Mouse (Mus musculus) cerebellum, postnatal 14 days (tissue): ENCODE results near the gene Arg2.
"Not testable (repeated sequence)": the region's sequence is repeated elsewhere in the genome, so short reads cannot be mapped to it uniquely, and the experiment has no call there.

Experiments used
- DNase-seq, 2 experiments: peaks; one replicate each; pipeline ENCODE4 v3.0.0; 2021; ENCODE audit warnings: mixed read lengths in 2 of 2

The Arg2 gene

DNA sequence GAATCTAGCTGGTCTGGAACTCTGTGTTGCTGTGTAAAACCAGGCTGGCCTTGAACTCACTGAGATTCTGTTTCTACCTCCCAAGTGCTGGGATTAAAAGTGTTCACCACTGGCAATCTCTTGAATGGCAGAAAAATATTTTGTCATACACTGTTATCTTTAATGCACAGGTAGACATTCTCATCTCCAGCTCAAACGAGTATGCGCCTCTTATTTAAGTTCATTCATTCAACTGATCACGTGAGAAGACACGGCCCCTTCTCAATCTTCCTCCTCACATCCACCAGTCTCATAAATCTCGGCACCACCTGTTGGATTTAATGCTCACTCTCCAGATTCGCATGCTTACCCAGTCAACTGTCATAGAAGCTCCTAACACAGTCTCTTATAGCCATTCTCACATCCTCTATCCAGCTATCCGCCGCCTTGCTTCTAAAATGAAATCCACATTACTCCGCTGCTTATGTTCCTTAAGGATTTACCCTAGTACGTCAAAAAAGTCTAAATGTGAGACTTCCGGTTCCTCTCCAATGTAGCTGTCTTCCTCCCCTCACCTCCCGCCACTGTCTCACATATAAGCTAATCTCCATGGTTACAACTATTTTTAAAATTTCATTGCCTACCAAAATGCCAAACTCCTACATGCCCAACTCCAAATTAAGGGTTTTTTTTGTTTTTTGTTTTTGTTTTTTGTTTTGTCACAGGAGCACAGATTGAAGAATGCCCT is 40.9 kb downstream of the Arg2 start:
- DNase-seq: peak; percentile 11 to 14

DNA sequence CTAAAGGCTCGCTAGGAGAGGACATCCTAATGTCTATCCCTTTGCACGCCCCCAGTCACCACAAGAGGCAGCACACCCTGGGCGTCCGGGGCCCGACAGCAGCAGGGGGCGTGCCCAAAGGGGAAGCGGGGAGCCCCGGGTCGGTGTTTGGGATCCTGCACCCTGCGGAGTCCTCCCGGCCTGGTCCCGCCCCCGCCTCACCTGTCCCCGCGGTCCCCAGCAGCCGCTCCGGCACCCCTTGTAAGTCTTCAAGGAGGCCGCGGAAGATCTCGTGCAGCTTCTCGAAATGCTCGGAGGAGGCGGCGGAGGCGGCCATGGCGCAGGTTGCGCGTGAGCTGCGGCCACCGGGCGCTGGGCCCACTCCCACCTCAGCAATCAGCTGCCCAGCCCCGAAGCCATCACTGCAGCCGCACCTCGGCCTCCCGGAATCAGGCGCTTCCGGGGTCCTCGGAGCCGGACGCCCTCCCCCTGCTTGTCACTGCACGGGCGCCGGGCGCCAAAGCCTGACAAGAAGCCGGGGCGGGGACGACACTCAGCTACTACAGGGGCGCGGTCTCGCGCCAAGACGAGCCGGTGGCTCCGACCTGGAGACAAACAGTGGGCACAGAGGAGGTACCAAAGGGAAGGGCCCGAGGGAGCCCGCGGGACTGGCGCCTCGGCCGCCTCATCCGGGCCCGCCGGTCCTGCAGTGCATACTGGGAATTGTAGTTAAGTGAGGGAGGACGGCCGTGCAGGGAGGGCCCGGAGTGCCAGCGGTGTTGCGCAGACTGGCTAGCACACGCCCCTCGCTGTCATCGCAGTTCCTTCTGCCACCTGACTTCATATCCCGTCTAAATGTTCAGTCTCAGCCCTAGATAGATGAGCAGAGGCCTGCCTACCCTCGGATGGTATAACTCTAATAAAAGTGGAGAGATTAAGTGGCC is 41.7 kb downstream of the Arg2 start, which contains the start of gene Vti1b:
Vti1b (minus strand) TSS at position 649 of the 923 bp plus-strand sequence.
- peak; percentile 87 to 93 for DNase-seq

DNA sequence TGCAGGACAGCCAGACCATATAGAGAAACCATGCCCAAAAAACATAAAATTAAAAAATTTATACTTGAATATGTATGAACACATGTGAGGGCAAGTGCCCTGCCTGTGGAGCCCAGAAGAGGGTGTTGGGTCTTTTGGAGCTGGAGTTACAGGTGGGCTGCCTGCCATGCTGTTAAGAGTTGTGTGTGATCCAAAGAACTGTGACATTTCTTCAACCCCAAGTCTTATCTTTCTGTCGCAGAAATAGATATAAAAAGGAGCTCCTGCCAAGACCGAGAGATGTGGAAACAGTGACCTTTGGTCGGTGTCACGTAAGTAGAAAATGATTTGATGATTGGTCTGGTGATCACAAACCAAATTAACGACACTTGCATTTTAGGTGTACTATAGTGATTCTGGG is 43.1 kb downstream of the Arg2 start:
- DNase-seq: peak; percentile 23 to 40

DNA sequence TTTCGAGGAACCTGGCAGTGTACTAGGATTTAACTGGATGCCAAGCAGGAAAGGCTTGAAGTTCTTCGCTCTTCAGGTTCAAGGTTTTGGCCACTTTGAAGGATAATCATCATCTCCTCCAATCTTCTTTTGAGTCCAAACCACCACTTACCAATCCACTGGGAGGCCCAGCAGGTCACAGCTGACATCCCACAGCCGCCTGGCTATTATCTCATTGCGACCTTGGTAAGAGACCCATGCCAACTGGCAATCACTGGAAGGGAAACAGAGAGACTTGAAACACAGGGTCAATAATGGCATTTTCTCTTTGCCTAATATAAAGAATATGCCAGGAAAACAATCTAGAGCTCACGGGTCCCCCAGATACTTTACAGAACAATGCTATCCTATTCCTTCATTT is 45.4 kb downstream of the Arg2 start:
- DNase-seq: no peak

DNA sequence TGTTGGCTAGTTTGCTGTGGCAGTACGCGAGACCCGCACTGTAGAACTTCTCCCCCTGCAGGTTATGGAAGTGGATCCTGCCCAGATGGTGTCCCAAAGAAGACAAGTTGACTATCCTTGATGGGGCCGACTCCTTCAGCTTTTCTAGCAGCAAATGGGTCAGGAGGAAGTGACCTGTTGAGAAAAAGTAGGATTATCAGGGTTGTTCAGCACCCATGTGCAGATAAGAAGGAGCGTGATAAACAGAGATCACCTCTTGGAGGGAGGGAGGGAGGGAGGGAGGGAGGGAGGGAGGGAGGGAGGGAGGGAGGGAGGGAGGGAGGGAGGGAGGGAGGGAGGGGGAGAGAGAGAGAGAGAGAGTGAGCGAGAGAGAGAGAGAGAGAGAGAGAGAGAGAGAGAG is 54.6 kb downstream of the Arg2 start:
- not testable (repeated sequence) for DNase-seq

DNA sequence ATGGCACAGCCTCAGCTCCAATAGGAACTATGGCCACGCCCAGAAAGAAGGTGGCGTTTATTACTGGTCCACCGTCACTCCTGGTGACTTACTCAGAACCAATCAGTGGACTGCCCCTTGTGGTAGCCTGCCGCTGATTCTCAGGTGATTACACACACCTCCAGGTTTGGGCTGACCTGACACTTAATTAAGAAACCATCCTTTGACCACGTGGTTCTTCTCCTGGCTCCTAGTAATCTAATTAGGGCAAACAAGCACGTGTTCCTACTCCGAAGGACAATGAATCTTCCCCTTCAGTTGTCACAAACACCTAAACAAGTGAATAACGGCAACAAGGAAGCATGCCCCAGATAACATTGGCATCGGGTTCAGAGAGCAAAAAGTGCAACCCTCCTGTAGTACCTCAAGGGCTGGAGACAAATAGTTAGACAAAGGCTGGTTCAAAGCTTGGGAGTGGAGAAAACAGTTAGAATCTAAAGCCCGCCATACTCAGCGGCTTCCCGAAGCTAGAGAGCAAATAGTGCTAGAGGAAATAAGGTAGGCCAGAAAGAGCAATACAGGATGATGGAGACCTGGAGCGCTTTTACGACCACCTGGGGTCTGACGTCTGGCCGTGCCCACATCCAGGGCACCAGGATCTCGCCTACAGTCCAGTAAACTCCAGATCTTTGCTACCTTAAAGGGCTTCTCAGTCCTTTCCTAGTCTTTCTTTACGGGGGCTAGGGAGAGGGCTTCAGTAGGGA is 60.5 kb downstream of the Arg2 start:
- DNase-seq: peak; percentile 79 to 84

DNA sequence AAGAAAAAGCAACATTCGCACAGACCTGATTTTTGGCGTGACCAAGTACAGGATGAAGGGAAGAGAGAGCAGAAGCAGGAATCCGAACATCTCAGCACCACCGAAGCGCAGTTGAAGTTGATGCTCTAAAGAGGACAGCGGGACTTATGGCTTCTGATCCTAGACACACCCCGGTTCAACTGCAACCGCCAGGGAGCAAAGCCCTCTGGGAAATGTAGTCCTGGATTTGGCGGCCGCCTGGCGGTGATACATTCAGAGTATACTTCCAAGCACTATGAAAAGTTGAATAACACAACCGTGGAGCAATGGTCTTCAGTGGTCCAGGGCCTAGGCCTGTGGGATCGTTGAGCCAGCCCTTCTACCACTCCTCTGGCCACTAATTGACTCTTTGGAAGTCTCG is 61.1 kb downstream of the Arg2 start:
- peak; percentile 80 to 82 for DNase-seq

DNA sequence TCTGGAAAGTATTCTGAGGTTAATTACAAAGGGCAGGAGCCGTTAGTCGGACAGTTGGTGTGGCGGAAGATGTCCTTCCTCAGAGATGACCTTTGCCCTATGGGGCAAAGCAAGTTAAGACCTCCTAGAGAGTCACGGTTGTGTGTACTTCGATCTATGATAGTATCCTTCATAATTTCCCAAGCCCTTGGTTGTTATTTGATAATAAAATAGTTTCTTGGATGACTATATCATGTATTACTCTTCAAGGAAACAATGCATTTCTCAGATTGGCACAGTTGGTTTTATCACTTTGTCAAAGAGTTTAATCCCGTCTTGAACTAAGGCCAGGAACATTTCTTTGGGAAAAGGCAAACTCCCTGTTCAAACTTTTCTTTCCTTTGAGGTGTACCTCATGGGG is 61.6 kb downstream of the Arg2 start, which contains the start of gene Rdh11:
Rdh11 (minus strand) TSS at position 101 of the 400 bp plus-strand sequence.
- DNase-seq: no peak

DNA sequence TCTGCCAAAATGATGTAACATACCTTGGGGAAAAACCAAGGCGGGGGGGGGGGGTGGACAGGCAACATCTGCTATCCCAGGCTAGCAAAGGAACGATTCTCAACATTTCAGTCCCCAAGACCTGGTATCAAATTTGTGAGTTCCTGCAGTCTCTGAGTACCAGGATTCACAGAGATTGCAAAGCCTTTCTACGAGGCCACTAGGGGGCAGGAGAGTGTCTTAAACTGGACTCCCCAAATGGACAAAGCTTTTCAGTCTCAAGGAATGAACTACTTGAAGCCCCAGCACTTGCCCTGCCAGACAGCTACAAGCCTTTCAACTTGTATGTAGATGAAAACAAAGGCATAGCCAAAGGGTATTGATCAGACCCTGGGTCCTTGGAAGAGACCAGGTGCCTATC is 62.9 kb downstream of the Arg2 start:
- DNase-seq: peak; percentile 81 to 84

DNA sequence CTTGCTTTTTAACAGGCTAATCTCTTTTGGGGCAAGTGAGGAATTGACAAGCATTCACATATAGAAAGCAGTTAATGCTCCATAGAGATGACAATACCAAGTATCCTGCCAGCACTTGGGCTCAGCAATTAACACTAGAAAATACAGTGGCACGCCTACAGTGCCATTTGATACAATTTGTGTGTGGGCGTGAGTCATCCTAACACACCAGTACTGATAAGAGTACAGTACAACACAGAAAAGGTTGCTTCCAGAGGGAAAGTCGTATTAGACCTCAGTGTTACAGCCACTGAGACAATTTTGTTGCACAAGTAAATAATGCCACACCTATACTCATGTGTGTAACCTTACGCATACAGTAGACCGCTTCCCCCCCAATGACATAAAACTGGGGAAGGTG is 66.5 kb downstream of the Arg2 start:
- DNase-seq: no peak

DNA sequence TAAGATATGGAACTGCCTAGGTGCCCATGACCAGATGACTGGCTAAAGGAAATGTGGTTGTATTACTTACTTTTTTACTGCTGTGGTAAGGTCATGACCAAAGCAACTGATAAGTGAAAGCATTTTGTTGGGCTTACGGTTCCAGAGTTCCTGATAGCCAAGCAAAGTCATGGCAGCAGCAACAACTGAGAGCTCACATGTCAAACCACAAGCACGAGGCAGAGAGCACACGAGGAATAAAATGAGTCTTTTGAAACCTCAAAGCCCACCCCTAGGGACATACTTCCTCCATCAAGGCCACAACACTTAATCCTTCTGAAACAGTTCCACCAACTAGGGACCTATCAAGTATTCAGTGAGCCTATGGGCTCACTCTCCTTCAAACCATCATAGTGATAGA is 71.3 kb downstream of the Arg2 start:
- DNase-seq: no peak
